23 mouse cellular contexts compared by ENCODE assay signal in the genomic region with DNA sequence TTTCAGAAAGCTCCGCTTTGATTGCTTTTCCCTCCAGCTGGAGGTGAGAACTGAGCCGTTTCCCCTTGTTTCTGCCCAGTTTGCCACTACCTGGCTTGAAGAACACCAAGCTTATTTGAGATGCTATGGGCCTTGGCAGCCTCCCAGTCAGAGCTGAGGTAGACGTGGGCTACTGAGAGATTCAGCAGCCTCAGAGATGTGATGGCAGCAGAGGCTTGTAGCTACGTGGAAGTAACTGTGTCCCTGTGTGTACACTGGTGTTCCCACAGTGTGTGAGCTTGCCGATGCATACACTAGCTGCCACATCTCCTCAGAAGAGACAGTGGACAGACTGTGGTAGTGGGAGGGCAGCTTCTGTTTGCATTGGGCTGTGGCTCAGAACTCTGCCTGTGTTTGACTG. TPM values are rescaled to one million over a fixed set of nuclear protein-coding genes. Genes with fewer than 3 reads are reported as not detected.
"Had no signal": no experiment of that assay in that cellular context is flagged by ENCODE, and none has a peak within 500 bp of the region (broad histone marks: within the 10 kb centered on the region; RNA-seq: fewer than 3 reads in every experiment).

No protein-coding gene starts in this region.

- H3K4me1 ChIP-seq: midbrain, embryonic 10.5 days; midbrain, embryonic 12.5 days; neural tube, embryonic 15.5 days had no signal

- DNase-seq: lung, adult 18-20 months; lung, embryonic 14.5 days; lung, postnatal 10 days; lung, postnatal 4 days; midbrain, embryonic 14.5 days; retina, postnatal 1 day; right cerebral cortex, postnatal 14 days; right cerebral cortex, postnatal 4 days; spleen, adult 18-20 months; thymus, adult 2 months; thymus, postnatal 25 days; thymus, postnatal 4 days had no signal

- ATAC-seq: midbrain, embryonic 16.5 days had no signal

- H3K4me3 ChIP-seq: midbrain, embryonic 10.5 days; midbrain, embryonic 12.5 days; myocyte; neural tube, embryonic 13.5 days; neural tube, embryonic 15.5 days had no signal

- H3K9me3 ChIP-seq: midbrain, embryonic 10.5 days; midbrain, embryonic 12.5 days; neural tube, embryonic 13.5 days; neural tube, embryonic 15.5 days had no signal

- H3K27me3 ChIP-seq: midbrain, embryonic 12.5 days; neural tube, embryonic 13.5 days; neural tube, embryonic 15.5 days had no signal

- H3K36me3 ChIP-seq: neural tube, embryonic 13.5 days; neural tube, embryonic 15.5 days had no signal

RNA-seq across cellular contexts. Expression of a gene that starts 15.4 kb away (rescaled TPM):
- total RNA-seq: megakaryocyte-erythroid progenitor cell, adult 5-6 weeks had no signal
- polyA plus RNA-seq: liver, embryonic 16.5 days; midbrain, embryonic 12.5 days; midbrain, embryonic 14.5 days; midbrain, embryonic 16.5 days; neural tube, embryonic 11.5 days; neural tube, embryonic 15.5 days; small intestine, adult 2 months; thymus, adult 2 months; urinary bladder, adult 2 months had no signal
